Mouse (Mus musculus) T-helper 1 cell (primary cell): ENCODE data around the gene Dnm3.

ENCODE experiments used
- in situ Hi-C: fragments of 300-600 bp; cut with MboI, MseI; formaldehyde crosslinking; loops from one replicate; pipeline ENCODE4 v1.15.1; 2025; ENCODE audit warnings: high pct_unique_total_duplicates

The Dnm3 gene

GRCm38 (mm10) chr1:161957964-161958950 is 519.6 kb downstream of the Dnm3 start:
- in situ Hi-C loops, result loop anchor here (10.0 kb wide), 1 partner anchor 63 kb away; no protein-coding TSS in a partner anchor

- in situ Hi-C loops, result loop anchor here (10.0 kb wide), 1 partner anchor 61 kb away; no protein-coding TSS in a partner anchor
Observed at GRCm38 (mm10) chr1:161955846-161956245, 522.0 kb downstream of the Dnm3 start.

- in situ Hi-C loops, result loop anchor here (10.0 kb wide), 1 partner anchor 58 kb away; no protein-coding TSS in a partner anchor
Observed at GRCm38 (mm10) chr1:161952599-161952998, 525.2 kb downstream of the Dnm3 start.

GRCm38 (mm10) chr1:161951009-161951779 is 526.6 kb downstream of the Dnm3 start:
- in situ Hi-C loops, result loop anchor here (10.0 kb wide), 1 partner anchor 56 kb away; no protein-coding TSS in a partner anchor

- in situ Hi-C loops, result no loop called here
Observed at GRCm38 (mm10) chr1:161942082-161942481, 535.8 kb downstream of the Dnm3 start.
